20 mouse cellular contexts compared by ENCODE assay signal in genomic region chr2:24382456-24383230, GRCm38 (mm10). TPM values are rescaled to one million over a fixed set of nuclear protein-coding genes. Genes with fewer than 3 reads are reported as not detected.
DNase-seq lines count a peak whose midpoint lies in the region; ATAC-seq and TF ChIP-seq lines count a peak whose summit lies in the region.
"Had no signal": no experiment of that assay in that cellular context is flagged by ENCODE, and none has a peak within 500 bp of the region (broad histone marks: within the 10 kb centered on the region; RNA-seq: fewer than 3 reads in every experiment).

No protein-coding gene starts in this region.

- no peaks in the 10 kb centered on the region for H3K27me3 ChIP-seq in spleen, adult 2 months (ENCODE audit: control insufficient read depth, insufficient read depth, low read length)
- H3K27me3 ChIP-seq: heart, embryonic 13.5 days; lung, embryonic 15.5 days; midbrain, embryonic 13.5 days had no signal

- H3K27ac ChIP-seq in spleen, adult 2 months (ENCODE audit: insufficient read depth, low read length), result peak overlapping the region; percentile 57
- H3K27ac ChIP-seq: heart, embryonic 13.5 days; lung, embryonic 15.5 days; midbrain, embryonic 13.5 days had no signal

- no peaks in the 10 kb centered on the region for H3K36me3 ChIP-seq in spleen, adult 2 months (ENCODE audit: control insufficient read depth, insufficient read depth, low read length)
- H3K36me3 ChIP-seq: heart, embryonic 13.5 days; lung, embryonic 15.5 days; midbrain, embryonic 13.5 days had no signal

- no peak for TF ChIP-seq CTCF in spleen, adult 2 months (IDR thresholded peaks at IDR 0.05; ENCODE audit: extremely low read depth, insufficient read depth, insufficient read length, insufficient replicate concordance)

- WGBS in spleen, adult 2 months, result 38% methylated on average over 9 of the region's 9 CpGs

- H3K4me1 ChIP-seq in spleen, adult 2 months (ENCODE audit: control insufficient read depth, insufficient read depth, insufficient read length), result peaks cover 30% of the 10 kb centered on the region; the same call in 1 of the 2 replicates
- H3K4me1 ChIP-seq: heart, embryonic 13.5 days; lung, embryonic 15.5 days; midbrain, embryonic 13.5 days had no signal

- no peak for TF ChIP-seq POLR2A in spleen, adult 2 months (IDR thresholded peaks at IDR 0.05; ENCODE audit: low read depth, low read length)

- peak; percentile 66 for DNase-seq in heart, adult 11 months
- no peak for DNase-seq in heart, postnatal 4 days
- peak in 1 of 2 experiments; percentile 25 for DNase-seq in spleen, adult 2 months (ENCODE audit: low read depth in 1 of 2, low spot score in 2 of 2)
- DNase-seq in spleen, postnatal 14 days (ENCODE audit: low spot score in 2 of 2), result no peak
- DNase-seq in thymus, postnatal 36 days, result peak; percentile 17 to 26
- DNase-seq in frontal cortex, postnatal 36 days (ENCODE audit: low spot score in 2 of 2), result no peak
- no peak for DNase-seq in cerebellum, postnatal 10 days
- DNase-seq: cerebellum, adult 2 months; kidney, adult 9 months; kidney, postnatal 25 days had no signal

- ATAC-seq in neutrophil, adult 5-6 weeks (ENCODE audit: extremely low read depth, insufficient number of reproducible peaks, low FRiP score, poor library complexity, severe bottlenecking), result 0 out of 2 replicates have a peak, but pooled peaks have one; percentile 13
- ATAC-seq: forebrain, embryonic 14.5 days; midbrain, embryonic 13.5 days had no signal

- H3K4me3 ChIP-seq in spleen, adult 2 months (ENCODE audit: extremely low read depth, insufficient read depth, insufficient read length), result peak overlapping the region; percentile 11; the same call in 1 of the 2 replicates
- H3K4me3 ChIP-seq: erythroblast, embryonic 14.5 days; heart, embryonic 13.5 days; lung, embryonic 15.5 days; midbrain, embryonic 13.5 days had no signal

RNA-seq across cellular contexts. Expression of gene Psd4, which starts 15.3 kb away (rescaled TPM):
- total RNA-seq in heart, postnatal 4 days (2021), result 1 to 10 TPM; 1.2 to 2.3 TPM
- 40.1 and 41.1 TPM in 2 replicates for polyA plus RNA-seq in spleen, adult 2 months (2012; rRNA removed)
- total RNA-seq in neutrophil, adult 5-6 weeks (2017), result 132 and 154 TPM in 2 replicates

RNA-seq across cellular contexts. Expression of gene Il1rn, which starts 46.0 kb away (rescaled TPM):
- total RNA-seq in heart, postnatal 4 days (2021), result under 1 TPM in 1 of 2 experiments, not detected in 1; 0.14 TPM
- polyA plus RNA-seq in spleen, adult 2 months (2012; rRNA removed), result 2.0 and 2.2 TPM in 2 replicates
- total RNA-seq in neutrophil, adult 5-6 weeks (2017), result 188 TPM in 2 replicates
- total RNA-seq: left cerebral cortex, postnatal 25 days had no signal
- polyA plus RNA-seq: cerebellum, adult 2 months; embryonic facial prominence, embryonic 11.5 days; erythroblast, embryonic 14.5 days; neural tube, embryonic 14.5 days; testis, adult 2 months had no signal

Comparison
In these comparisons a context has a peak if more than half of its experiments do, and no peak if none do; other contexts are left out.
1. DNase-seq: peak in heart, adult 11 months (single experiment) and thymus, postnatal 36 days (2 of 2); none in heart, postnatal 4 days (single experiment), spleen, postnatal 14 days (0 of 2), frontal cortex, postnatal 36 days (0 of 2) and cerebellum, postnatal 10 days (0 of 2).
2. RNA of gene Psd4, which starts 15.3 kb away (total RNA-seq): 132 to 154 TPM in neutrophil, adult 5-6 weeks; 1.2 to 2.3 TPM in heart, postnatal 4 days; every median in the first group is over 10 times any median in the second.
3. RNA of gene Il1rn, which starts 46.0 kb away (total RNA-seq): 188 TPM in neutrophil, adult 5-6 weeks; 0.14 TPM in heart, postnatal 4 days; every median in the first group is over 100 times any median in the second.